Mouse (Mus musculus) bone marrow, adult 2 months (tissue): ENCODE measurements around the gene Olfr376. TPM values are rescaled to one million over a fixed set of nuclear protein-coding genes. Genes with fewer than 3 reads are reported as not detected.

ENCODE experiments used
- H3K27ac ChIP-seq: fragments of 200-500 bp; 2 replicates; pipeline ENCODE4 v1.5.1; 2012; ENCODE audit warnings: low read depth, mild to moderate bottlenecking, control low read depth, inconsistent platforms, low read length; ENCODE audit not compliant: control insufficient read depth, poor library complexity, insufficient read depth
- H3K4me1 ChIP-seq: fragments of 200-500 bp; 2 replicates; pipeline ENCODE4 v1.6.1; 2011; ENCODE audit warnings: low read length; ENCODE audit not compliant: control insufficient read depth, insufficient read depth
- H3K4me3 ChIP-seq: fragments of 200-500 bp; replicated peaks from 2 replicates; pipeline ENCODE3; 2011; ENCODE audit warnings: mild to moderate bottlenecking, low read depth, low read length, control low read depth; ENCODE audit not compliant: control insufficient read depth
- CTCF ChIP-seq: fragments of 200-500 bp; IDR thresholded peaks from 2 replicates; pipeline ENCODE4 v1.5.1; 2011; ENCODE audit warnings: low read length, control low read depth; ENCODE audit not compliant: control insufficient read depth, insufficient read depth
- POLR2A ChIP-seq: fragments of 200-500 bp; IDR thresholded peaks from 2 replicates; pipeline ENCODE4 v1.6.1; 2011; ENCODE audit warnings: low read depth, mild to moderate bottlenecking, control low read depth, low read length, borderline replicate concordance; ENCODE audit not compliant: control insufficient read depth
- polyA plus RNA-seq: library from polyadenylated mRNA; stranded (reverse); fragments of >200 nt; gene quantifications from 2 replicates; pipeline ENCODE4 v1.2.4, GENCODE M21; 2011; ENCODE audit warnings: low replicate concordance; ENCODE audit not compliant: missing spikeins, insufficient read depth, insufficient read length

The Olfr376 gene
- polyA plus RNA-seq, 1 experiment = not detected

- TF ChIP-seq POLR2A (no peak), CTCF (no peak)
- Histone ChIP-seq H3K27ac (no peak within 1 kb of the TSS), H3K4me1 (no peaks in the 10 kb centered on the region), H3K4me3 (no peak within 1 kb of the TSS)
Measured at GRCm38 (mm10) chr11:73399514-73399913, 28.5 kb downstream of the Olfr376 start, which contains the start of gene Olfr1. Olfr1 (minus strand) TSS chr11:73399614.

Other genes starting within 250 kb of the Olfr376 start
- gene Haspin, start 233.0 kb upstream of the Olfr376 start, polyA plus RNA-seq = 8.7 and 15.2 TPM in 2 replicates
- 0.85 TPM in 1 of 2 replicates, not detected in the other for gene P2rx5, start 210.8 kb upstream of the Olfr376 start, polyA plus RNA-seq
- gene Emc6, start 194.2 kb upstream of the Olfr376 start, polyA plus RNA-seq = 34.9 and 46.1 TPM in 2 replicates
- gene Tax1bp3, start 194.2 kb upstream of the Olfr376 start, polyA plus RNA-seq = 5.4 and 9.9 TPM in 2 replicates
- 9.3 and 10.2 TPM in 2 replicates for gene Ctns, start 172.2 kb upstream of the Olfr376 start, polyA plus RNA-seq
- gene Shpk, start 171.8 kb upstream of the Olfr376 start, polyA plus RNA-seq = 0.81 and 1.4 TPM in 2 replicates
- not detected in 2 replicates for gene Trpv1, start 137.0 kb upstream of the Olfr376 start, polyA plus RNA-seq
- gene Trpv3, start 103.9 kb upstream of the Olfr376 start, polyA plus RNA-seq = not detected in 2 replicates
- 1.7 and 2.0 TPM in 2 replicates for gene Aspa, start 41.6 kb upstream of the Olfr376 start, polyA plus RNA-seq
- not detected in 2 replicates for gene Gm49340, start 41.5 kb upstream of the Olfr376 start, polyA plus RNA-seq
- gene Spata22, start 41.5 kb upstream of the Olfr376 start, polyA plus RNA-seq = not detected in 2 replicates
- not detected in 2 replicates for gene Olfr20, start 20.5 kb upstream of the Olfr376 start, polyA plus RNA-seq
- not detected in 2 replicates for gene Olfr1, start 28.4 kb downstream of the Olfr376 start, polyA plus RNA-seq
- gene Olfr378, start 57.2 kb downstream of the Olfr376 start, polyA plus RNA-seq = not detected in 2 replicates
- not detected in 2 replicates for gene Olfr380, start 86.3 kb downstream of the Olfr376 start, polyA plus RNA-seq
- gene Olfr381, start 120.4 kb downstream of the Olfr376 start, polyA plus RNA-seq = 0.36 TPM in 1 of 2 replicates, not detected in the other
- gene Olfr382, start 146.0 kb downstream of the Olfr376 start, polyA plus RNA-seq = not detected in 2 replicates
- not detected in 2 replicates for gene Olfr385, start 221.8 kb downstream of the Olfr376 start, polyA plus RNA-seq
- gene Olfr384, start 227.3 kb downstream of the Olfr376 start, polyA plus RNA-seq = not detected in 2 replicates